Mouse (Mus musculus): ENCODE data around the gene Gm17018.

- TF ChIP-seq POLR2A (IDR thresholded peaks at IDR 0.05; ENCODE audit: extremely low read depth, insufficient read depth, low read length) (no peak), CTCF (IDR thresholded peaks at IDR 0.05; ENCODE audit: low read depth, low read length) (no peak)
Measured at GRCm38 (mm10) chr19:45622144-45622543, 61.7 kb downstream of the Gm17018 start.

Data from liver, adult 2 months (tissue).